Mouse (Mus musculus) stomach, postnatal 0 days (tissue): ENCODE results near the gene Eid3.

Experiments
- CTCF ChIP-seq: IDR thresholded peaks from 2 replicates; pipeline ENCODE4 v1.5.1; 2016; ENCODE audit warnings: antibody characterized with exemption, low read depth, mild to moderate bottlenecking, moderate library complexity
- EP300 ChIP-seq: optimal IDR thresholded peaks from 2 replicates; pipeline ENCODE3; 2016; ENCODE audit warnings: antibody characterized with exemption

GRCm38 (mm10) chr10:82824541-82824940, 41.9 kb upstream of the Eid3 start:
- TF ChIP-seq CTCF: no peak
- no peak for TF ChIP-seq EP300
